Mouse (Mus musculus): ENCODE data around the gene D930007J09Rik. TPM values are rescaled to one million over a fixed set of nuclear protein-coding genes. Genes with fewer than 3 reads are reported as not detected.

Gene D930007J09Rik
- polyA plus RNA-seq (2015; fragmentation: Illumina TruSeq; extraction: RNeasy Lipid Tissue Mini Kit (QIAGEN cat#74804); ENCODE audit: low read depth, low replicate concordance): not detected

GRCm38 (mm10) chr13:32802259-32803081 lies at the start of gene D930007J09Rik:
Gene D930007J09Rik, minus strand, starts transcription at chr13:32802849.

GRCm38 (mm10) chr13:32850668-32851404 lies 48.2 kb upstream of the D930007J09Rik start, which contains the start of gene Serpinb1a:
Gene Serpinb1a, minus strand, starts transcription at chr13:32851185.

GRCm38 (mm10) chr13:32801693-32802221 lies 892 bp downstream of the D930007J09Rik start, which contains the start of gene Wrnip1:
Gene Wrnip1, plus strand, starts transcription at chr13:32802038.

GRCm38 (mm10) chr13:32783816-32784215 lies 18.8 kb downstream of the D930007J09Rik start, which contains the start of gene Mylk4:
Gene Mylk4, minus strand, starts transcription at chr13:32783954.

Other genes starting within 250 kb of the D930007J09Rik start
- 0.36 TPM for gene Mylk4, start 18.9 kb downstream of the D930007J09Rik start, polyA plus RNA-seq (2015; fragmentation: Illumina TruSeq; extraction: RNeasy Lipid Tissue Mini Kit (QIAGEN cat#74804); ENCODE audit: low read depth, low replicate concordance)
- gene Wrnip1, start 811 bp downstream of the D930007J09Rik start, polyA plus RNA-seq (2015; fragmentation: Illumina TruSeq; extraction: RNeasy Lipid Tissue Mini Kit (QIAGEN cat#74804); ENCODE audit: low read depth, low replicate concordance): 44.9 TPM
- 26.6 TPM for gene Serpinb1a, start 48.3 kb upstream of the D930007J09Rik start, polyA plus RNA-seq (2015; fragmentation: Illumina TruSeq; extraction: RNeasy Lipid Tissue Mini Kit (QIAGEN cat#74804); ENCODE audit: low read depth, low replicate concordance)
- not detected for gene Serpinb1c, start 95.4 kb upstream of the D930007J09Rik start, polyA plus RNA-seq (2015; fragmentation: Illumina TruSeq; extraction: RNeasy Lipid Tissue Mini Kit (QIAGEN cat#74804); ENCODE audit: low read depth, low replicate concordance)
- 2.8 TPM for gene Serpinb6b, start 162.4 kb upstream of the D930007J09Rik start, polyA plus RNA-seq (2015; fragmentation: Illumina TruSeq; extraction: RNeasy Lipid Tissue Mini Kit (QIAGEN cat#74804); ENCODE audit: low read depth, low replicate concordance)
- 10.0 TPM for gene Serpinb9, start 200.4 kb upstream of the D930007J09Rik start, polyA plus RNA-seq (2015; fragmentation: Illumina TruSeq; extraction: RNeasy Lipid Tissue Mini Kit (QIAGEN cat#74804); ENCODE audit: low read depth, low replicate concordance)
- not detected for gene Serpinb9b, start 224.6 kb upstream of the D930007J09Rik start, polyA plus RNA-seq (2015; fragmentation: Illumina TruSeq; extraction: RNeasy Lipid Tissue Mini Kit (QIAGEN cat#74804); ENCODE audit: low read depth, low replicate concordance)

Measured in brain, adult 10 weeks (tissue).